Mouse (Mus musculus) heart, embryonic 16.5 days (tissue): Measurements from ENCODE around the gene Gm3512. TPM values are rescaled to one million over a fixed set of nuclear protein-coding genes. Genes with fewer than 3 reads are reported as not detected.
"Not testable (repeated sequence)": the region's sequence is repeated elsewhere in the genome, so short reads cannot be mapped to it uniquely, and the experiment has no call there.

Source experiments
- ATAC-seq: fragments of 200-750 bp; cut with Nextera tagmentation; replicated peaks from 2 replicates; pipeline ENCODE4 v1.8.0; 2017; ENCODE audit warnings: moderate number of reproducible peaks; ENCODE audit not compliant: insufficient read depth, low FRiP score; ENCODE audit errors: extremely low read depth
- H3K27ac ChIP-seq: fragments of 300-500 bp; sonication (generic); 2 replicates; pipeline ENCODE4 v1.5.1; 2014; ENCODE audit warnings: mild to moderate bottlenecking, low read length, control low read depth, moderate library complexity
- H3K27me3 ChIP-seq: fragments of 300-500 bp; sonication (generic); 2 replicates; pipeline ENCODE4 v1.6.1; 2014; ENCODE audit warnings: low read length, mixed read lengths; ENCODE audit not compliant: control insufficient read depth, insufficient read depth
- H3K36me3 ChIP-seq: fragments of 300-500 bp; sonication (generic); 2 replicates; pipeline ENCODE4 v1.6.1; 2014; ENCODE audit not compliant: control insufficient read depth, insufficient read depth
- H3K4me1 ChIP-seq: fragments of 300-500 bp; sonication (generic); 2 replicates; pipeline ENCODE4 v1.6.1; 2014; ENCODE audit warnings: low read length, mixed read lengths; ENCODE audit not compliant: control insufficient read depth, insufficient read depth
- H3K4me2 ChIP-seq: fragments of 300-500 bp; sonication (generic); 2 replicates; pipeline ENCODE4 v1.6.1; 2014; ENCODE audit warnings: low read depth, mild to moderate bottlenecking, control low read depth, low read length
- H3K4me3 ChIP-seq: fragments of 300-500 bp; sonication (generic); 2 replicates; pipeline ENCODE4 v1.5.1; 2014; ENCODE audit warnings: mild to moderate bottlenecking, control low read depth, low read length
- H3K9ac ChIP-seq: fragments of 300-500 bp; sonication (generic); 2 replicates; pipeline ENCODE4 v1.6.1; 2014; ENCODE audit warnings: low read length, control low read depth
- H3K9me3 ChIP-seq: fragments of 300-500 bp; sonication (generic); replicated peaks from 2 replicates; pipeline ENCODE4 v1.6.1; 2016; ENCODE audit warnings: low read length; ENCODE audit not compliant: control insufficient read depth
- WGBS: fragments of 180-500 bp; shearing (Covaris S2); extraction: QIAGEN DNeasy Blood & Tissue Kit; methylation state at CpG from one replicate; pipeline ENCODE4 v1.1.7; 2014; 5-methylcytosine and 5-hydroxymethylcytosine counted together
- polyA plus RNA-seq: library from polyadenylated mRNA; unstranded; fragments of >200 nt; fragmentation: Nextera tagmentation; extraction: Ambion mirVana; gene quantifications from 2 replicates; pipeline ENCODE4 v1.2.1, GENCODE M21; 2015

Gm3512 gene
- 2.5 and 3.0 TPM in 2 replicates for polyA plus RNA-seq

- H3K36me3 ChIP-seq, H3K9me3 ChIP-seq, H3K4me1 ChIP-seq, ATAC-seq, H3K9ac ChIP-seq, H3K4me2 ChIP-seq, H3K27ac ChIP-seq, H3K4me3 ChIP-seq, H3K27me3 ChIP-seq: not testable (repeated sequence)
- WGBS, result no CpG with 5 or more reads among the region's 37 CpGs
These were observed at the start of gene Gm3512 for GRCm38 (mm10) chr14:7174483-7174971. Gene Gm3512, minus strand, starts transcription at chr14:7174533.

- ATAC-seq, H3K27me3 ChIP-seq, H3K4me3 ChIP-seq, H3K36me3 ChIP-seq, H3K4me2 ChIP-seq, H3K9ac ChIP-seq, H3K9me3 ChIP-seq, H3K4me1 ChIP-seq, H3K27ac ChIP-seq: not testable (repeated sequence)
- WGBS, result 85% methylated on average over 2 of the region's 3 CpGs
These were observed 25.7 kb upstream of the Gm3512 start for GRCm38 (mm10) chr14:7200070-7200469.

- not testable (repeated sequence) for ATAC-seq, H3K27ac ChIP-seq, H3K27me3 ChIP-seq, H3K36me3 ChIP-seq, H3K4me2 ChIP-seq, H3K4me1 ChIP-seq, H3K9ac ChIP-seq, H3K9me3 ChIP-seq, H3K4me3 ChIP-seq
- no CpG with 5 or more reads among the region's 2 CpGs for WGBS
These were observed 20.1 kb upstream of the Gm3512 start, which contains the start of gene Gm16434 for GRCm38 (mm10) chr14:7194440-7194839. Gene Gm16434, minus strand, starts transcription at chr14:7194540.

GRCm38 (mm10) chr14:7125312-7125711, 49.0 kb downstream of the Gm3512 start, which contains the start of gene Gm6676:
Gene Gm6676, minus strand, starts transcription at chr14:7125412.
- WGBS, result no CpG with 5 or more reads among the region's 2 CpGs
- H3K4me1 ChIP-seq, H3K9ac ChIP-seq, H3K9me3 ChIP-seq, ATAC-seq, H3K27ac ChIP-seq, H3K4me2 ChIP-seq, H3K4me3 ChIP-seq, H3K27me3 ChIP-seq, H3K36me3 ChIP-seq: not testable (repeated sequence)

GRCm38 (mm10) chr14:7105124-7105802, 69.1 kb downstream of the Gm3512 start:
- Histone ChIP-seq H3K27ac (peak overlapping the region; percentile 67), H3K4me2 (peak overlapping the region; percentile 64), H3K4me3 (peak overlapping the region; percentile 51), H3K9ac (peak overlapping the region; percentile 65)
- not testable (repeated sequence) for H3K27me3 ChIP-seq, H3K9me3 ChIP-seq, H3K4me1 ChIP-seq, ATAC-seq, H3K36me3 ChIP-seq
- 2% methylated on average over 7 of the region's 54 CpGs for WGBS

Other genes with a start within 250 kb of the Gm3512 start
- gene Gm6356, start 200.7 kb downstream of the Gm3512 start, polyA plus RNA-seq, result not detected in 2 replicates
- gene Gm10406, start 147.1 kb downstream of the Gm3512 start, polyA plus RNA-seq, result 0.20 TPM in 1 of 2 replicates, not detected in the other
- gene Gm3685, start 129.6 kb downstream of the Gm3512 start, polyA plus RNA-seq, result not detected in 2 replicates
- gene Gm3696, start 73.9 kb downstream of the Gm3512 start, polyA plus RNA-seq, result 1.1 and 1.5 TPM in 2 replicates
- gene Gm6676, start 49.1 kb downstream of the Gm3512 start, polyA plus RNA-seq, result 0.08 TPM in 1 of 2 replicates, not detected in the other
- gene Gm16434, start 20.0 kb upstream of the Gm3512 start, polyA plus RNA-seq, result 0.08 TPM in 1 of 2 replicates, not detected in the other
- not detected in 2 replicates for gene Gm3727, start 90.2 kb upstream of the Gm3512 start, polyA plus RNA-seq
- gene Gm3739, start 140.5 kb upstream of the Gm3512 start, polyA plus RNA-seq, result 1.0 and 1.2 TPM in 2 replicates
- gene Gm5797, start 157.9 kb upstream of the Gm3512 start, polyA plus RNA-seq, result not detected in 2 replicates
- gene Gm8374, start 190.6 kb upstream of the Gm3512 start, polyA plus RNA-seq, result not detected in 2 replicates